Mouse (Mus musculus) layer of hippocampus, adult 8-10 months (tissue): ENCODE measurements around the gene Ski. TPM values are rescaled to one million over a fixed set of nuclear protein-coding genes. Genes with fewer than 3 reads are reported as not detected.

Source experiments
- DNase-seq, 2 experiments: peaks; one replicate each; pipeline ENCODE4 v3.0.0; 2022; ENCODE audit warnings: low spot score in 2 of 2
- total RNA-seq, 4 experiments: library from RNA; stranded (reverse); gene quantifications; 2 replicates each; pipeline ENCODE4 v1.2.4; 2022

Ski gene
- total RNA-seq, 4 experiments from 2014 or later, result 122 to 130 (median 125) TPM

- DNase-seq, result no peak
Measured at GRCm38 (mm10) chr4:155107886-155108285, 114.5 kb downstream of the Ski start.

Other genes starting within 250 kb of the Ski start
- gene Plch2, start 165.8 kb downstream of the Ski start, total RNA-seq, result 100 to 1,000 TPM in 1 of 4 experiments, 10 to 100 TPM in 3; 85.1 to 110 (median 94.9) TPM
- gene Pex10, start 155.6 kb downstream of the Ski start, total RNA-seq, result 10 to 100 TPM; 18.2 to 25.4 (median 21.9) TPM
- 10 to 100 TPM; 57.4 to 63.2 (median 60.8) TPM for gene Rer1, start 136.2 kb downstream of the Ski start, total RNA-seq
- 10 to 100 TPM; 11.5 to 19.0 (median 16.4) TPM for gene Morn1, start 136.0 kb downstream of the Ski start, total RNA-seq
- gene Faap20, start 27.2 kb upstream of the Ski start, total RNA-seq, result 10 to 100 TPM; 24.1 to 35.0 (median 31.4) TPM
- 100 to 1,000 TPM; 144 to 189 (median 169) TPM for gene Prkcz, start 138.8 kb upstream of the Ski start, total RNA-seq
- gene Gabrd, start 175.5 kb upstream of the Ski start, total RNA-seq, result 10 to 100 TPM; 23.0 to 25.0 (median 24.7) TPM
- gene Cfap74, start 186.6 kb upstream of the Ski start, total RNA-seq, result 10 to 100 TPM; 11.0 to 16.5 (median 15.2) TPM
- 1 to 10 TPM; 1.9 to 4.0 (median 3.0) TPM for gene Tmem52, start 246.5 kb upstream of the Ski start, total RNA-seq